Mouse (Mus musculus): Measurements from ENCODE around the gene Slc6a20a. TPM values are rescaled to one million over a fixed set of nuclear protein-coding genes. Genes with fewer than 3 reads are reported as not detected.

The Slc6a20a gene
- polyA plus RNA-seq, 1 experiment from 2014 or later = 0.12 TPM

DNA sequence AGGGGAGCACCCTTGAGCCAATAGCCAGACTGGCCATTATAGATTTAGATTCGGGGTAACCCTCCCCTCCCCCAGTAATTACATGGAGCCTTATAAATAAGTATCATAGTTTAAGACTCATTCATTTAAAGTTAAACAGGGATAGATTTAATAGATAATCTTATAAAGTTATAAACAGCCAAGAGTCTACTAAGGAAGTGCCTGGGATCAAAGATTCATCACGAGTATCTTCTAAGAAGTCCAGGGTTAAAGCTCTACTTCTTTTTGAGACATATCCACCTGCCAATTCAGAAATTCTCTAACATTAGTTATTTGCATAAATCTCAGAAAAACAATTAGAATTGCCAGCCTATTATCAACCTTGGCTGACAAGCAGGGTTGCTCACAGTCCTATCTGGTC, 53.9 kb downstream of the Slc6a20a start:
- Histone ChIP-seq H3K27me3 (ENCODE audit: control insufficient read depth, insufficient read depth, low read length) (no peaks in the 10 kb centered on the region), H3K9me3 (ENCODE audit: control insufficient read depth, low read length) (no peaks in the 10 kb centered on the region), H3K36me3 (ENCODE audit: control insufficient read depth, insufficient read depth, low read length) (no peaks in the 10 kb centered on the region), H3K27ac (ENCODE audit: low read depth, low read length) (no peak overlapping the region), H3K4me2 (ENCODE audit: low read depth) (no peak overlapping the region), H3K4me3 (ENCODE audit: low read depth, low read length) (no peak overlapping the region), H3K9ac (ENCODE audit: low read length) (no peak overlapping the region), H3K4me1 (ENCODE audit: control insufficient read depth, insufficient read depth, low read length) (no peaks in the 10 kb centered on the region)
- WGBS = 85% methylated on average over 2 of the region's 2 CpGs
- ATAC-seq (ENCODE audit: insufficient read depth, low FRiP score, low TSS enrichment) (no peak), DNase-seq (ENCODE audit: low spot score) (no peak)

DNA sequence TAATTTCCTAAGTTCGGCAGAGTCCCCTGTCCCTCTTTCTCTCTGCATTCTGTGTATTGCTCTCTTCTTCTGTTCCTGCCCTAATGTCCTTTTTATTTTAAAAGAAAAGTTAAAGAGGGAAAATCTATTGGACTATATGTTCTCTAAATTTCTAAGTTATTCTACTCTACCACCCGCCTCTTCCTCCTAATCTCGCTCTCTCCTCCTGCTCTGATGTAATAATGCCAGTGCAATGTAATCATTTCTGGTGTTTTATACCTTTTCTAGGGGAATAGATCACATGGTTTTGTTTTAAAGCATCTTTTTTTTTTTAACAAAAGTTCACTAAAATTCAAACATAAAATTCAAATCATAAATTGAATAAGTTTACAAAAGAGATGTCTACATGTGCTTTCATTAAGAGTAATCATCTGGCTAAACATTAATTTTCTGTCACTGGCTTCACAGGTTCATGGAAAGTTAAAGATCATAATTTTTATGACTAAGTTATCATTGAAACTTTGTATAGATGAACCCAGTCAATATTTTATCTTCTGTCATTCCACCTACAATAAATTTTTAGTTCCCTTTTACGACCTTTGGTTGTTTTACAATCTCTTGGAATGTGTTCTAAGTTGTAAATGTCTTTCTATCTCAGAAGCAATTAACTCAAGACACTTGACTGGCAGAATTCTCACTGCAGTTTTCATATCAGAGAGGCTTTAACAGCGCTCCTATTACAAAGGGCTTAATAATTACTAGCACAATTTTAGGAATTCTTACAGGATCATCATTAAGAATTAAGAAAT, 58.2 kb downstream of the Slc6a20a start:
- ATAC-seq (ENCODE audit: insufficient read depth, low FRiP score, low TSS enrichment) = no peak
- no peak overlapping the region for H3K27ac ChIP-seq (ENCODE audit: low read depth, low read length)

DNA sequence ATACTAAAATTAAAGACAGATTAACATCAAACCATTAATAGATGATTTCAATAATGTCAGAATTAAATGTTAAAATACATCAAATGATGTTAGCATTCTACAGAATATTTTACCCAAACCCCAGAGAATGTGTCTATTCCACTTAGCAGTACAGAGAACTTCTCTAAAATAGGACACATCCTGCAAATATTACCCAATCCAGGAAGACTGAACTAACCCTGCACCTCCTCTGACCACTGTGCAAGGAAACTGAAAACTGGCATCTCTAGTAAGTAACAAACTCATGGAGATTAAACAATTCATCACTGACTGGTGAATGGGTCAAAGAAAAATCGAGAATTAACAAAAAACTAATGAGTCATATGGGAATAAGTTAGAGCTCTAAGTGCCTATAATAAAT, 77.2 kb downstream of the Slc6a20a start:
- no peak for DNase-seq (ENCODE audit: low spot score)
- Histone ChIP-seq H3K27me3 (ENCODE audit: control insufficient read depth, insufficient read depth, low read length) (no peaks in the 10 kb centered on the region), H3K36me3 (ENCODE audit: control insufficient read depth, insufficient read depth, low read length) (no peaks in the 10 kb centered on the region), H3K4me1 (ENCODE audit: control insufficient read depth, insufficient read depth, low read length) (no peaks in the 10 kb centered on the region), H3K27ac (ENCODE audit: low read depth, low read length) (no peak overlapping the region), H3K9me3 (ENCODE audit: control insufficient read depth, low read length) (no peaks in the 10 kb centered on the region), H3K4me2 (ENCODE audit: low read depth) (no peak overlapping the region), H3K4me3 (ENCODE audit: low read depth, low read length) (no peak overlapping the region), H3K9ac (ENCODE audit: low read length) (no peak overlapping the region)
- no peak for ATAC-seq (ENCODE audit: insufficient read depth, low FRiP score, low TSS enrichment)
- 72% methylated on average over 1 of the region's 1 CpGs for WGBS

More for the DNA sequence above, 58.2 kb downstream of the Slc6a20a start:
- no peaks in the 10 kb centered on the region for H3K4me1 ChIP-seq (ENCODE audit: control insufficient read depth, insufficient read depth, low read length)
- H3K4me2 ChIP-seq (ENCODE audit: low read depth) = no peak overlapping the region
- H3K27me3 ChIP-seq (ENCODE audit: control insufficient read depth, insufficient read depth, low read length) = no peaks in the 10 kb centered on the region
- 81% methylated on average over 5 of the region's 5 CpGs for WGBS
- no peaks in the 10 kb centered on the region for H3K9me3 ChIP-seq (ENCODE audit: control insufficient read depth, low read length)
- no peak overlapping the region for H3K9ac ChIP-seq (ENCODE audit: low read length)
- no peak for DNase-seq (ENCODE audit: low spot score)
- no peak overlapping the region for H3K4me3 ChIP-seq (ENCODE audit: low read depth, low read length)
- no peaks in the 10 kb centered on the region for H3K36me3 ChIP-seq (ENCODE audit: control insufficient read depth, insufficient read depth, low read length)

DNA sequence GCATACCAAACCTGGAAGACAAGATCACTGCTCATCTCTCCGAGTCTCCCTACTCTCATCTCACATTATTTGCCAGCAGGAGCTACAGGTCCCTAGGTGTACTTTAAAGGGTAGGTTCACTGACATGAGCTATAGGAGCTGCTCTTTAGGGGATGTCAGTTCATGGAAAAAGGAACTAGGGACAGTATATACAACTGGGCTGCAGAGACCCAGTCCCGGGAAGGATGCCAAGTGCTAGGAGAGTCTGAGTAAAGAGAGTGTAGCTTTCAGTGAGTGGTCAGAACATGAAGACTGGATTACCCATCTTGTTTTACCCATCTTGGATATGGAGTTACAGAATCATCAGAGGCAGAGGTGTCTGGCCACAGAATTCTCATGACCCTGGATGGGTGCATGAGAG, 81.3 kb downstream of the Slc6a20a start:
- H3K4me3 ChIP-seq (ENCODE audit: low read depth, low read length) = no peak overlapping the region
- DNase-seq (ENCODE audit: low spot score) = no peak
- H3K4me1 ChIP-seq (ENCODE audit: control insufficient read depth, insufficient read depth, low read length) = no peaks in the 10 kb centered on the region
- H3K4me2 ChIP-seq (ENCODE audit: low read depth) = no peak overlapping the region
- H3K27ac ChIP-seq (ENCODE audit: low read depth, low read length) = no peak overlapping the region
- no peaks in the 10 kb centered on the region for H3K9me3 ChIP-seq (ENCODE audit: control insufficient read depth, low read length)
- WGBS = 93% methylated on average over 2 of the region's 2 CpGs
- H3K36me3 ChIP-seq (ENCODE audit: control insufficient read depth, insufficient read depth, low read length) = no peaks in the 10 kb centered on the region
- H3K9ac ChIP-seq (ENCODE audit: low read length) = no peak overlapping the region
- no peaks in the 10 kb centered on the region for H3K27me3 ChIP-seq (ENCODE audit: control insufficient read depth, insufficient read depth, low read length)
- no peak for ATAC-seq (ENCODE audit: insufficient read depth, low FRiP score, low TSS enrichment)

DNA sequence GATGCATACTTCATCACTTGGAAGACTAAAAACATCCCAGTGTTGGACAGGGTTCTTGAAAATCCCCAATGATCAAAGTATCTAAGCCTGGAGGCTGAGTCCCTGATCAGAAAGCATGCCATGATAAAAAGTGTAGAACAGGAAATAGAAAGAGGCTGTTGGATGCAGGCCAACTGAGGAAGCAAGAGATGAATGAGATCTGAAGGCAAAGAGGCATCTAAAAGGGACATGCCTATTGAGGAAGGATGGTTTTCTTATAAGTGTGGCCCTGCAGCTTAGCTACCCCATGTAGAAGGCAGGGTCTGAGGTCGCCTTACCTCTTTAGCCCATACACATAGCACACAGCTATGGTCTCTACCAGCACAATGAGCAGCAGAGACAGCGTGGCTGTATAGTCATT, 81.8 kb downstream of the Slc6a20a start:
- no peak overlapping the region for H3K4me3 ChIP-seq (ENCODE audit: low read depth, low read length)
- DNase-seq (ENCODE audit: low spot score) = no peak
- no peak overlapping the region for H3K4me2 ChIP-seq (ENCODE audit: low read depth)
- no peaks in the 10 kb centered on the region for H3K36me3 ChIP-seq (ENCODE audit: control insufficient read depth, insufficient read depth, low read length)
- no peaks in the 10 kb centered on the region for H3K27me3 ChIP-seq (ENCODE audit: control insufficient read depth, insufficient read depth, low read length)
- H3K9me3 ChIP-seq (ENCODE audit: control insufficient read depth, low read length) = no peaks in the 10 kb centered on the region
- H3K4me1 ChIP-seq (ENCODE audit: control insufficient read depth, insufficient read depth, low read length) = no peaks in the 10 kb centered on the region
- H3K27ac ChIP-seq (ENCODE audit: low read depth, low read length) = no peak overlapping the region
- no peak overlapping the region for H3K9ac ChIP-seq (ENCODE audit: low read length)
- 84% methylated on average over 2 of the region's 2 CpGs for WGBS
- ATAC-seq (ENCODE audit: insufficient read depth, low FRiP score, low TSS enrichment) = no peak

DNA sequence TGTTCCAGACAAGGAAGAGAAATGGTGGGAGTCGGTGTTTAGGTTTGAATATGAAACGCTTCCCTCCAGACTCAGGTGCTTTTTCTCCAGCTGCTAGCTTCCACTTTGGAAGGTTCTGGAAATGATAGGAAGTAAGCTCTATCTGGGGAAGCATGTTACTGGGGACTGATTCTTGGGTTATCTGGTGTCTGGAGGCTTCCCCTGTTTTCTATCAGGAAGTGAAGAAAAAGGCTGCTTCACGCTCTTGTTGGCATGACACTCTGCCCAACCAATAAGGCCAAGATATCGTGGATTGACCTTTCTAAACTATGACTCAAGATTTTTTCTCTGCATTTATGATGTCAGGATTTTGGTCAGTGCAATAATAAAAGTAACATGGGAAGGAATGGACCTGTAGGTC, 83.5 kb downstream of the Slc6a20a start:
- Histone ChIP-seq H3K4me1 (ENCODE audit: control insufficient read depth, insufficient read depth, low read length) (no peaks in the 10 kb centered on the region), H3K27me3 (ENCODE audit: control insufficient read depth, insufficient read depth, low read length) (no peaks in the 10 kb centered on the region), H3K27ac (ENCODE audit: low read depth, low read length) (no peak overlapping the region), H3K4me3 (ENCODE audit: low read depth, low read length) (no peak overlapping the region), H3K9me3 (ENCODE audit: control insufficient read depth, low read length) (no peaks in the 10 kb centered on the region), H3K4me2 (ENCODE audit: low read depth) (no peak overlapping the region), H3K9ac (ENCODE audit: low read length) (no peak overlapping the region), H3K36me3 (ENCODE audit: control insufficient read depth, insufficient read depth, low read length) (no peaks in the 10 kb centered on the region)
- WGBS = 95% methylated on average over 4 of the region's 4 CpGs
- DNase-seq (ENCODE audit: low spot score) (no peak), ATAC-seq (ENCODE audit: insufficient read depth, low FRiP score, low TSS enrichment) (no peak)

DNA sequence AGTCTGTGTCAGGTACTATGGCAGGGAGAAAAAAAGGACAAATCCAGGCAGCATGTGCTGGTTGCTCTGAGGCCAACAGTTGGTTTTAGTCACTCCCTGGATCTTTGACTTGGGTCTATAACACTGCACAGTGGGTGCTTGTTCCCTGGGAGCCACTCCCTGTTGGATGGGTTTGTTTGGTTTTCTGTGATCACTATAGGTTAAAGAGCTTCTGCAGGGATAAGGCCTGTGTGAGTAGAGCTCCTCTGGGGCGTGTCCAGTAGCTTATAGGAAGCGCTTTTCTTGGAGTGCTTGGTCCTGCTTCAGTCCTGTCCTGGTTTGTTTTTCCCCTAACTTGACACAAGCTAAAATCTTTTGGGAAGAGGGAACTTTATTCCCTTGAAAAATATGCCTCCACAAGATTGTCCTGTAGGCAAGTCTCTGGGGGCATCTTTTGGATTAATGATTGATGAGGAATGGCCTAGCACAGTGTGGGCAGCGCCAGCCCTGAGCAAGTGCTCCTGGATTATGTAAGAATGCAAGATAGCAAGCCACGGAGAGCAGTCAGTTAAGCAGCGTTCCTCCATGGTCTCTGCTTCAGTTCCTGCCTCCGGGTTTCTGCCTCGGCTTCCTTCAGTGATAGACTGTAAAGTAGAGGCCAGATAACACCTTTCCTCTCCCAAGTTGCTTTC, 89.3 kb downstream of the Slc6a20a start:
- Histone ChIP-seq H3K4me1 (ENCODE audit: control insufficient read depth, insufficient read depth, low read length) (no peaks in the 10 kb centered on the region), H3K9ac (ENCODE audit: low read length) (no peak overlapping the region), H3K4me3 (ENCODE audit: low read depth, low read length) (no peak overlapping the region), H3K27ac (ENCODE audit: low read depth, low read length) (no peak overlapping the region), H3K36me3 (ENCODE audit: control insufficient read depth, insufficient read depth, low read length) (no peaks in the 10 kb centered on the region), H3K4me2 (ENCODE audit: low read depth) (no peak overlapping the region), H3K9me3 (ENCODE audit: control insufficient read depth, low read length) (no peaks in the 10 kb centered on the region), H3K27me3 (ENCODE audit: control insufficient read depth, insufficient read depth, low read length) (no peaks in the 10 kb centered on the region)
- ATAC-seq (ENCODE audit: insufficient read depth, low FRiP score, low TSS enrichment) (no peak), DNase-seq (ENCODE audit: low spot score) (no peak)
- 88% methylated on average over 7 of the region's 7 CpGs for WGBS

Measured in neural tube, embryonic 11.5 days (tissue).